Mouse (Mus musculus) heart, embryonic 15.5 days (tissue): Measurements from ENCODE around the gene Praf2. TPM values are rescaled to one million over a fixed set of nuclear protein-coding genes. Genes with fewer than 3 reads are reported as not detected.
A peak's percentile ranks its signal among the peaks of the same experiment; 100 is the strongest.
"Not testable (repeated sequence)": the region's sequence is repeated elsewhere in the genome, so short reads cannot be mapped to it uniquely, and the experiment has no call there.

Experiments
- ATAC-seq: fragments of 200-750 bp; cut with Nextera tagmentation; replicated peaks from 2 replicates; pipeline ENCODE4 v1.8.0; 2017; ENCODE audit warnings: low read depth, moderate TSS enrichment; ENCODE audit not compliant: insufficient number of reproducible peaks, insufficient read depth, low FRiP score
- H3K27ac ChIP-seq: fragments of 300-500 bp; sonication (generic); 2 replicates; pipeline ENCODE4 v1.5.1; 2015; ENCODE audit warnings: mild to moderate bottlenecking, inconsistent platforms
- H3K27me3 ChIP-seq: fragments of 300-500 bp; sonication (generic); 2 replicates; pipeline ENCODE4 v1.6.1; 2015; ENCODE audit warnings: inconsistent platforms
- H3K36me3 ChIP-seq: fragments of 300-500 bp; sonication (generic); 2 replicates; pipeline ENCODE4 v1.6.1; 2015; ENCODE audit warnings: mild to moderate bottlenecking, inconsistent platforms
- H3K4me1 ChIP-seq: fragments of 300-500 bp; sonication (generic); replicated peaks from 2 replicates; pipeline ENCODE4 v1.6.1; 2015; ENCODE audit warnings: inconsistent platforms
- H3K4me2 ChIP-seq: fragments of 300-500 bp; sonication (generic); 2 replicates; pipeline ENCODE4 v1.6.1; 2015; ENCODE audit warnings: inconsistent platforms, mild to moderate bottlenecking, moderate library complexity
- H3K4me3 ChIP-seq: fragments of 300-500 bp; sonication (generic); 2 replicates; pipeline ENCODE4 v1.5.1; 2015; ENCODE audit warnings: mild to moderate bottlenecking, inconsistent platforms
- H3K9ac ChIP-seq: fragments of 300-500 bp; sonication (generic); 2 replicates; pipeline ENCODE4 v1.6.1; 2015; ENCODE audit warnings: mild to moderate bottlenecking, inconsistent platforms
- H3K9me3 ChIP-seq: fragments of 300-500 bp; sonication (generic); replicated peaks from 2 replicates; pipeline ENCODE4 v1.6.1; 2016; ENCODE audit warnings: inconsistent platforms
- WGBS: fragments of 180-500 bp; shearing (Covaris S2); methylation state at CpG from one replicate; pipeline ENCODE4 v1.1.7; 2015; ENCODE audit warnings: mixed read lengths; 5-methylcytosine and 5-hydroxymethylcytosine counted together
- polyA plus RNA-seq: library from polyadenylated mRNA; unstranded; fragments of >200 nt; fragmentation: Nextera tagmentation; extraction: Ambion mirVana; gene quantifications from 2 replicates; pipeline ENCODE4 v1.2.1, GENCODE M21; 2015

Gene Praf2
- polyA plus RNA-seq, 1 experiment from 2014 or later, result 30.5 TPM

DNA sequence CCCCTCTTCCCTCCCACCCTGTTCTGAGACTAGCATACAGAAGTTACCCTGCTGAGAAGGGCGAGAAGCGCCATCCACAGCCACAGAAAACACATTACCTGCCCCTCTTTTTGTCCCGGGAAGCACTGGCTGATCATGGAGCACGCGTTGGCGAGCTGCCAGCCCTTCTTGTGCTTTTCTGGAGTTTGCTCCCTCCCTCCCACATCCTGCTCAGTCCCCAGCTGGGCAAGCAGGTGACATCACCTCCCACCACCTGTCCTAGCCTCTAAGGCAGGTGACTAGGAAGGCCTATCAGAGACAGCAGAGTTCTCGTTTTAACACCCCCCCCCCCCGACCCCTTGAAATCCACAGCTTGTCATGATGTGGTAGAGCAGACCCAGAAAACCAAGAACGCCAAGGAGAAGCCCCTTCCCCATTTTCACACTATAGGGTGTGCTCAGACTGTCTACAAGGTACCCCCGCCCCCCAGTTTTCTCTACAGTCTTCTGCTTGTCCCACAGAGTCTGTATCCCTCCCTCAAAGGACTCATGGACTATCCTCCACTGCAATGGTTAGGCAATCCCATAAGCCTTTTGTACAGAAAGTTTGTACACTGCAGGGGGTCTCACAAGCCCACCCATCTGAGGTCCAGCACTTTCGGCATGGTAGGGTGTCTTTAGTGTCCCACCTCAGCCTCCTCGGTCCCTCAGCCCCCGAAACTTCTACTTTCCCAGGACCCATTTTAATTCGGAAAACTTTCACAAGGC, 11.3 kb downstream of the Praf2 start:
- WGBS, result 62% methylated on average over 14 of the region's 14 CpGs
- no peak for ATAC-seq

DNA sequence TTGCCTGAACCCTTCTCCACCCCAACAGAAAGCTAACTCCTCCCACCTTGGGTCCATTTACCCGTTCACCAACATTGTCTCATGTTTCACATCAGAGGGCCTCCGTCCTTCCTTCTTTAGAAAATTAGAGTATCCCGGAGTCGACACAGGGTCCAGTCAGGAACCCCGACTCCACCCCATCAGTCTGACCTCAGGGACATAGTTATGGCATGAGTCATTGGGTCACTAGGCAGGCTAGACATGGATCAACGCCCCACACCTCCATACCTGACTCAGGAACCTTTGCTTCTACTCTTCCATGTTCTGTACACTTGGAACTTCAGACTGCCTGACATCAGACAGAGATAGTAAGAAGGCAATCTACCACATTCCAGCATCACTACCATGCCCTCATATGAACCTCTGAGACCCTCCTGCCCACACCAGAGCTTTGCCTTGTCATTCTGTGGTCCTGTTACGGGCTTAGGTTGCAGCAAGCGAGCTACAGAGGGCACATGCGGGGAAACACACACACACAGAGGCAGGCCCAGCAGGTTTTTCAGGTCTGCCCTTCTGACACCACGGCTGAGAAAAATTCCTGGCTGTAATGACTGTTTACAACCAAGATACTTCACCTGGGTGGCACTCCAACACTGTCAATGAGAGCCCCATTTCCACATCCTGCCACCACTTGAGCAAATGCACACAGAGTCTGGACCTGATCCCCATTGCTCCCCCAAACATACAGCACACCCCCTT, 12.0 kb downstream of the Praf2 start:
- H3K9me3 ChIP-seq, result no peaks in the 10 kb centered on the region
- H3K9ac ChIP-seq, result no peak overlapping the region
- ATAC-seq, result no peak
- H3K4me3 ChIP-seq, result no peak overlapping the region
- H3K4me1 ChIP-seq, result no peaks in the 10 kb centered on the region
- H3K4me2 ChIP-seq, result no peak overlapping the region
- 50% methylated on average over 10 of the region's 10 CpGs for WGBS
- H3K36me3 ChIP-seq, result no peaks in the 10 kb centered on the region
- H3K27me3 ChIP-seq, result no peaks in the 10 kb centered on the region
- no peak overlapping the region for H3K27ac ChIP-seq

More for the DNA sequence above, 11.3 kb downstream of the Praf2 start:
- Histone ChIP-seq H3K4me3 (no peak overlapping the region), H3K27ac (no peak overlapping the region), H3K9me3 (no peaks in the 10 kb centered on the region), H3K9ac (no peak overlapping the region), H3K27me3 (no peaks in the 10 kb centered on the region), H3K36me3 (no peaks in the 10 kb centered on the region), H3K4me2 (no peak overlapping the region), H3K4me1 (no peaks in the 10 kb centered on the region)

DNA sequence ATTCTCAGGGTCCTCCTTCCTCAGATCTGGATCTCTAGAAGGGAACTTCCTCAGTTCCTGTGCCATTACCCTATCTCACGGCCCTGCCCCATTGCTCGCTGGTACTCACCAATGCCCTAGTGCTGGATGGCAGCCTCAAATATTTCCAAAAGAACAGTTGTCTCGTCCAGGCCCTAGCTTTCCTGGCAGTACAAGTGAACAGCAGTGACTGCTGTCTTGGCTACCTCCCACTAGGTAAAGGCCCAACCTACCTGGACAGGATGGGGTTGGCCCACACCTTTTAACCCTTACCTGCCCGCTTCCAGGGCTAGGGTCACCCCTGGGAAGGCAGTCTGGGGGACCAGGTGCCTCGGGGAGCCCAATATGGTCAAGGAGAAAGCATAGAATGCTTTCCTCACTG, 12.9 kb downstream of the Praf2 start:
- Histone ChIP-seq H3K27me3 (no peaks in the 10 kb centered on the region), H3K9ac (no peak overlapping the region), H3K27ac (no peak overlapping the region), H3K4me3 (no peak overlapping the region), H3K4me2 (no peak overlapping the region), H3K4me1 (no peaks in the 10 kb centered on the region), H3K36me3 (no peaks in the 10 kb centered on the region), H3K9me3 (no peaks in the 10 kb centered on the region)
- WGBS, result 64% methylated on average over 5 of the region's 5 CpGs
- ATAC-seq, result no peak

DNA sequence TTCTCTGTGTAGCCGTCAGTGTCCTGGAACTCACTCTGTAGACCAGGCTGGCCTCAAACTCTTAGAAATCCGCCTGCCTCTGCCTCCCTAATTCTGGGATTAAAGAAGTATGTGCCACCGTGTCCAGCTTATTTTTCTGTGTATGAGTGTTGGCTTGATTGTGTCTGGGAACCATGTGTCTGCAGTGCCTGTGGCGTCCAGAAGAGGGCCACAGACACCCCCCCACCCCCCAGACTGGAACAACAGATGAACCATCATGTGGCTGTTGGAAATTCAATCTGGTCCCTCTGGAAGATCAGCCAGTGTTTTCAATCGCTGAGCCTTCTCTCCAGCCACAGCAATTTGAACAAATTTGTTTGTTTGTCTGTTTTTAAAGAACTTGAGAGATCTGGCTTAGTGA, 15.2 kb downstream of the Praf2 start:
- no peak for ATAC-seq
- Histone ChIP-seq H3K9me3 (no peaks in the 10 kb centered on the region), H3K4me1 (no peaks in the 10 kb centered on the region), H3K4me3 (no peak overlapping the region), H3K27ac (no peak overlapping the region), H3K36me3 (no peaks in the 10 kb centered on the region), H3K9ac (no peak overlapping the region), H3K4me2 (no peak overlapping the region), H3K27me3 (no peaks in the 10 kb centered on the region)
- 46% methylated on average over 5 of the region's 5 CpGs for WGBS

GRCm38 (mm10) chrX:7744940-7745339, 16.7 kb downstream of the Praf2 start:
- no peaks in the 10 kb centered on the region for H3K4me1 ChIP-seq
- no peak for ATAC-seq
- H3K9ac ChIP-seq, result no peak overlapping the region
- no peaks in the 10 kb centered on the region for H3K36me3 ChIP-seq
- H3K9me3 ChIP-seq, result no peaks in the 10 kb centered on the region
- H3K4me3 ChIP-seq, result no peak overlapping the region
- H3K27ac ChIP-seq, result no peak overlapping the region
- H3K27me3 ChIP-seq, result no peaks in the 10 kb centered on the region
- WGBS, result 62% methylated on average over 1 of the region's 1 CpGs
- no peak overlapping the region for H3K4me2 ChIP-seq

DNA sequence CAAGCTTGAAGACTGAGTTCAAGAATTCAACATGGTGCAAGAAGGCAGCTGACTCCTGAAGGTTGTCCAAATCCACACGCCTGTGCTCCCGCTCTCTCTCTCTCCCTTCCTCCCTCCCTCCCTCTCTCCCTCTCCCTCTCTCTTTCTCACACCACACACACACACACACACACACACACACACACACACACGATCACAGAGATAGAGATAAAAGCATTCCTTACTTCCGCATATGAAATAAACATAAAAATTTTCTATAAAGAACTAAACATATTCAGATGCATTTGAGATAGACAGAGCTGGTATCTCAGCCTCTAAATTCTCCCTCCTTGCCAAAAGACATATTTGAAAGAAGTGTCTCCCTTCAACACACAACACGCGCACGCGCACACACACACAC, 17.2 kb downstream of the Praf2 start:
- no peak overlapping the region for H3K4me2 ChIP-seq
- H3K9ac ChIP-seq, result no peak overlapping the region
- H3K27ac ChIP-seq, result no peak overlapping the region
- no peaks in the 10 kb centered on the region for H3K9me3 ChIP-seq
- no peaks in the 10 kb centered on the region for H3K36me3 ChIP-seq
- H3K27me3 ChIP-seq, result no peaks in the 10 kb centered on the region
- no peaks in the 10 kb centered on the region for H3K4me1 ChIP-seq
- WGBS, result 83% methylated on average over 8 of the region's 8 CpGs
- ATAC-seq, result no peak
- no peak overlapping the region for H3K4me3 ChIP-seq

DNA sequence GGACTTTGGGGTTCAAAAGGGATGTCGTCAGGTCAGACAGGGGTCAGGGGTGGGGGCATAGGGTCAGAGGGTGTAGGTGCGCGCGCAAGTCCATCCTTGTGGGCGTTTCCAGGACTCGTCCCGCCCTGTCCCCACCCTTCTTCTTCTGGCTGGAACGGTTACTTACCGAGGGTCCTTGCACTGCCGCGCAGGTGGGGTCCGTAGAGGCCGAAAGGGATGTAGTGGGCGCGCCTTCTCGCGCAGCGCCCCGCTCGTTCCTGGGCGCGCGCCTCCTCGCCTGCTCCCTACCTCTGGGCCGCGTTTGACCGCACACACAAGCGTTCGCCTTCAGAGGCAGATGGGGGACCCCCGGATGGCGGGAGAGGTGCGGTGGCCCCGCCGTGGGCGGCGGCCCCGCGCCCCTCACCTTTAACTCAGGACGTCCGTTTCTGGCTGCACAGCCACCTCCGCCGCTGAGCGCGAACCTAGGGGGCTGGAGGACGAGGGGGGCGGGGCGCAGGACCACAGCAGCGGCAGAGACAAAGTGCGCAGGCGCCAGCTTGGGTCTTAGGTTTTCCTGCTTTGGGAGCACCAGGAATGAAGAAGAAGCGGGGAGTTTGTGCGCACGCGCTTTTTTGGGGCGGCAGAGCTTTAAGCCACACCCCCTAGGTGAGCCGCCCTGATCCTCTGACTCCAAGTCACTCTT, 22.3 kb downstream of the Praf2 start, which contains the start of gene Ccdc120:
Gene Ccdc120 (minus strand): TSS at position 474 of the 685 bp plus-strand sequence.
- ATAC-seq, result peak; percentile 69
- H3K9me3 ChIP-seq, result no peaks in the 10 kb centered on the region
- no peaks in the 10 kb centered on the region for H3K36me3 ChIP-seq
- H3K4me2 ChIP-seq, result peak within 1 kb of the TSS; percentile 69
- peak within 1 kb of the TSS; percentile 72 for H3K4me3 ChIP-seq
- H3K4me1 ChIP-seq, result no peaks in the 10 kb centered on the region
- peak within 1 kb of the TSS; percentile 60 for H3K9ac ChIP-seq
- 6% methylated on average over 50 of the region's 56 CpGs for WGBS
- no peaks in the 10 kb centered on the region for H3K27me3 ChIP-seq
- H3K27ac ChIP-seq, result no peak within 1 kb of the TSS

DNA sequence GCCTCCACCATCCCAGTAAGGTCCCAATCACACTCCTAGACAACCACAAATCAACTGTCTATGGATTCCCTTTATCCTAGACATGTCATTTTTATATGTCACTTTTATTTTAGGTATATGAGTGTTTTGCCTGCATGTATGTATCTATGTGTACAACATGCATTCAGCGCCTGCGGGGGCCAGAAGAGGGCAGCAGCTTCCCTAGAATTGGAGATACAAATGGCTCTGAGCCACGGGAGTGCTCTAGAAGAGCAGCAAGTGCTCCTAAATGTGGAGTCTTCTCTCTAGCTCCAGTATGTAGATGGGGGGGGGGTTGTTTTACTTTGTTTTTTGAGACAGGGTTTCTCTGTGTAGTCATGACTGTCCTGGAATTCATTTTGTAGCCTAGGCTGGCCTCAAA, 25.4 kb downstream of the Praf2 start:
- H3K4me2 ChIP-seq, H3K9me3 ChIP-seq, H3K4me1 ChIP-seq, H3K27me3 ChIP-seq, H3K4me3 ChIP-seq, H3K36me3 ChIP-seq, H3K27ac ChIP-seq, ATAC-seq, H3K9ac ChIP-seq: not testable (repeated sequence)
- 18% methylated on average over 3 of the region's 3 CpGs for whole genome bisulfite sequencing

DNA sequence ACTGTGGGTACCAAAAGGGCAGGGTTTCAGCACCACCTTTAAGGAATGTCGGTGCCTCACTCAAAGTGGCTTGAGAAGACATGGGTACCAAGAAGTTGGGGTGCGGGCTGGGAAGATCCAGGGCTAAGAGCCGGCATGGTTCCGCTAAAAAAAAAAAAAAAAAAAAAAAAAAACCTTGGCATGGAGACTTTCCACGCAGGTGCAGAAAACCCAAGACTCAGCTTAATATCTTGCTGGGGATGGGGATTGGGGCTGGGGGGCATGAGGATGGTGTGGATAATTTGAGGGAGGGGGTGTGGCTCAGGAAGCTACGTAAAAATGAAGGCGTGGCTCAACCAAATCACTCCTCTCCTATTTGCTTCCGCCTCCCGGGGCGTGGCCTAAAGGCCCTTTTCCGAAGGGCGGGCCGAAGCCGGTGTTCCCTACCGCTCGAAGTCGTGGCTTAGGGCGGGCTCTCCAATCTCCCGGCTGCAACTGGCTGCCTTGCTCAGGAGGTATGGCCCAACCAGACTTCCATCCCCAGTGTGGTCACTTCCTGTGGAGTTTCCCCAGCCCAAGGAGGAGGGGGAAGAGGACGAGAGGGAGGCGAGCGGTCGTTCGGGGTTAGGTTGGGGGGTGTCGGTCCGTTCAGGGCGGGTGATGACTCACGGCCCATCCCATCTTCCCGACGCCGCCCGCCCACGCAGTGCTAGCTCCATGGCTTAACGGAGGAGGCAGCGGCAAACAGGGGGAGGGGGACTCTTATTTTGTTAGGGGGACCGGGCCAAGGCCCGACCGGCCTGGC, 34.1 kb downstream of the Praf2 start, which contains the start of gene Tfe3:
Gene Tfe3 (plus strand): TSS at position 424 of the 784 bp plus-strand sequence.
- 10% methylated on average over 27 of the region's 38 CpGs for WGBS
- peaks cover 1% of the 10 kb centered on the region; the same call in 1 of the 2 replicates for H3K36me3 ChIP-seq

DNA sequence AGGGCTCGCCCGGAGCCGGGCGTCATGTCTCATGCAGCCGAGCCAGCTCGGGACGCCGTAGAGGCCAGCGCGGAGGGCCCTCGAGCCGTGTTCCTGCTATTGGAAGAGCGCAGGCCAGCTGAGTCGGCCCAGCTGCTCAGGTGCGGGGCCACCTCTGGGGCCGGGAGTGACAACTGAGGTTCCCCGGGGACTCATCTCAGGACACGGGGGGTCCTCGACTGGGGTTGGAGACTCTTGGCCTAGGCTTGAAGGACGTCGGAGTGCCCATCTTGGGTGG, 34.6 kb downstream of the Praf2 start:
- Histone ChIP-seq H3K9me3 (no peaks in the 10 kb centered on the region), H3K4me1 (peaks cover 19% of the 10 kb centered on the region), H3K4me3 (peak overlapping the region; percentile 76), H3K27ac (peak overlapping the region; percentile 81), H3K36me3 (peaks cover 6% of the 10 kb centered on the region), H3K4me2 (peak overlapping the region; percentile 71), H3K27me3 (no peaks in the 10 kb centered on the region), H3K9ac (peak overlapping the region; percentile 74)
- WGBS, result 9% methylated on average over 21 of the region's 21 CpGs
- ATAC-seq, result peak; percentile 11; the same call in 1 of the 2 replicates

More for the DNA sequence above, 34.1 kb downstream of the Praf2 start, which contains the start of gene Tfe3:
- H3K4me1 ChIP-seq, result peaks cover 19% of the 10 kb centered on the region
- peak within 1 kb of the TSS; percentile 81 for H3K27ac ChIP-seq
- H3K27me3 ChIP-seq, result no peaks in the 10 kb centered on the region
- peak; percentile 96 for ATAC-seq
- no peaks in the 10 kb centered on the region for H3K9me3 ChIP-seq
- H3K9ac ChIP-seq, result peak within 1 kb of the TSS; percentile 74
- peak within 1 kb of the TSS; percentile 71 for H3K4me2 ChIP-seq
- H3K4me3 ChIP-seq, result peak within 1 kb of the TSS; percentile 76
